Mouse (Mus musculus) frontal cortex, adult 2 months (tissue): ENCODE data around the gene Gm10382. TPM values are rescaled to one million over a fixed set of nuclear protein-coding genes. Genes with fewer than 3 reads are reported as not detected.
"Not testable (repeated sequence)": the region's sequence is repeated elsewhere in the genome, so short reads cannot be mapped to it uniquely, and the experiment has no call there.

Experiments
- DNase-seq, 2 experiments: peaks; one replicate each; pipeline ENCODE4 v3.0.0; 2022; ENCODE audit warnings: low spot score in 1 of 2; ENCODE audit errors: extremely low spot score in 1 of 2
- polyA plus RNA-seq: library from polyadenylated mRNA; depleted of rRNA; stranded (reverse); fragments of >200 nt; gene quantifications from 2 replicates; pipeline ENCODE4 v1.2.3, GENCODE M21; 2012

Gm10382 gene
- polyA plus RNA-seq, 1 experiment = 0.22 TPM

GRCm38 (mm10) chr5:125368156-125368555 is 21.0 kb upstream of the Gm10382 start:
- DNase-seq = no peak

DNA sequence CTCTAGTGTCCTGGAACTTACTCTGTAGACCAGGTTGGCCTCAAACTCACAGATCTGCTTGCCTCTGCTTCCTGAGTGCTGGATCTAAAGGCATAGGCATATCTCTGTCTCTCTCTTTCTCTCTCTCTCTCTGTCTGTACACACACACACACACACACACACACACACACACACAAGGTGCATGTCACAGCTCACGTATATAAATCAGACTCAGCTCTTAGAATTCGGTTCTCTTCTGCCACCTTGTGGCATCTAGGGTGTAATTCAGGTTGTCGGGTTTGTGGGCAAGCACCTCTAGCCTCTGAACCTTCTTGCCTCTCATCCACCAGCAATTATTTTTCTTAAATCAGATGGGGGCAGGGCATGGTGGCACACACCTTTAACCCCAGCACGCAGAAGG is 20.6 kb upstream of the Gm10382 start:
- peak; percentile 63 to 87 for DNase-seq

GRCm38 (mm10) chr5:125370950-125371693 is 18.0 kb upstream of the Gm10382 start:
- DNase-seq = no peak

DNA sequence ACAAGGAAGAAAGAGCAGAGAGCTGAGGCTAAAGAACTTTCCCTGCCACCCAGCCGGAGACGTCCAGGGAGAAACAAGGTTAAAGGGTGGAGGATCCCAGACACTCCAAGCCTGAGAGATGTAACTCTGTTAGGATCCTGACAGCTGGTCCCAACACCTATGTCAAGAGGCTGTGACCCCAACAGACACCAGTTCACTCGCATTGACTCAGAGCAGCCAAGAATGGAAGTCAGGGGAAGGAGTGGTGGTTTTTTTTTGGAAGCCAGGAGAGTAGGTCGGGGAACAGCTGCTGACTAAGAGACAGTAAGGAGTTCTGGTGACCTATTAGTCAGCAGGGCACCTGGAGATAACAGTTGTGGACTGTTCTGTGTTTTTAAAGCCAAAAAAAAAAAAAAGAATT is 17.1 kb upstream of the Gm10382 start:
- DNase-seq = no peak

- DNase-seq = no peak
Measured at GRCm38 (mm10) chr5:125375871-125376270, 13.3 kb upstream of the Gm10382 start.

DNA sequence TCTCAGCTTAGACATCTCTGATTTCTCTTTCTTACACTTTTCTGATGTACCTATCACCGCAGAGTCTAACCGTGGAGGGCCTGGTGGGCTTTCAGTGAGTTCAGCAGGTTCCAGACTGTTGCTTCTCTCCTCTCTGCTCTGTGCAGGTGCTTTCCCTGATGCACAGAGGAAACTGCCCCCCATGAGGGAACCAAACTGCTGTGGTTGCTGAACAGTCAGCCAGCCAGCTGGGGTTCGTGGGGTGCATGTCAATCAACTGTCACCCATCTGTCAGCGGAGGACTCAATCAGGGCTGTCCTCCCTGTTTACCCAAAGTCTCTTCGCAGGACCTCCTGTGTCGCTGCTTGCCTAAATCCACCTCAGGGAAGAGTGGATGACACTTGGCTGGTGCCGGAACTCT is 11.9 kb upstream of the Gm10382 start:
- DNase-seq = no peak

GRCm38 (mm10) chr5:125378919-125379318 is 10.2 kb upstream of the Gm10382 start:
- DNase-seq = no peak

- DNase-seq = no peak
Measured at GRCm38 (mm10) chr5:125381954-125382672, 7.0 kb upstream of the Gm10382 start.

- peak in 1 of 2 experiments; percentile 79 for DNase-seq
Measured at GRCm38 (mm10) chr5:125382673-125383558, 6.2 kb upstream of the Gm10382 start.

- DNase-seq = no peak
Measured at GRCm38 (mm10) chr5:125383637-125384420, 5.3 kb upstream of the Gm10382 start.

DNA sequence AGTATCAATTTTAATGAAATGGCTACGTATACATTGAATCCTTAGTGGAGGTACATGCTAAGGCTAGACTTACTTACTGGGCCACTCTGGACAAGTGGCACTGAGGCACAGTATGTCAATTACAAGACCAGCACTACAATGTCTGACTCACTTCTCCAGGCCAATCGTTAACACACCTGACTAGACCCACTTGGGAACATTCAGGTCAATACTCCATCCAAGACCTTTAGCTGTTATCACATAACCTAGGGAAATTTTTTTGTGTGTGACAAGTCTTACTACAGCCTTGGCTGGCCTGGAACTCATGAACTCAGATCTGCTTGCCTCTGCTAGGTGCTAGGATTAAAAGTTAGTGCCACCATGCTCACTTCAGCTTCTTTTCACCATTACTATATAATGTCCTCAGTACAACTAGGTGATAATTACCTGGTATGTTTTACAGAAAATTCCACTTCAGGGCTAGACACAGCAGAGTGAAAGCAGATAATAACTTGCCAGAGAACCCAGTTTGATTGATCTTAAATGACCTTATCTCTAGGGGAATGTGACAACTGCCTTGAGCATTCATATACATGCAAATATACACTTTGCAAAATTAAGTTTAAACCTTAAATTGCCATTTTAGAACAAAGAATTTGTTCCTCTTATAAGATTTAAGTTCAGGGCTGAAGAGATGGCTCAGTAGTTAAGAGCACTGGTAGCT is 4.5 kb upstream of the Gm10382 start:
- DNase-seq = no peak

- DNase-seq = no peak
Measured at GRCm38 (mm10) chr5:125385215-125385940, 3.7 kb upstream of the Gm10382 start.

DNA sequence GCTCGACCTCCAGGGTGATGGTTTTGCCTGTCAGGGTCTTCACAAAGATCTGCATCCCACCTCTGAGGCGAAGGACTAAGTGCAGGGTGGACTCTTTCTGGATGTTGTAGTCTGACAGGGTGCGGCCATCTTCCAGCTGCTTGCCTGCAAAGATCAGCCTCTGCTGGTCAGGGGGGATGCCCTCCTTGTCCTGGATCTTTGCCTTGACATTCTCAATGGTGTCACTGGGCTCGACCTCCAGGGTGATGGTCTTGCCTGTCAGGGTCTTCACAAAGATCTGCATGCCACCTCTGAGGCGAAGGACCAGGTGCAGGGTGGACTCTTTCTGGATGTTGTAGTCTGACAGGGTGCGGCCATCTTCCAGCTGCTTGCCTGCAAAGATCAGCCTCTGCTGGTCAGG is 1.8 kb upstream of the Gm10382 start:
- DNase-seq = not testable (repeated sequence)

GRCm38 (mm10) chr5:125388358-125389092 is 597 bp upstream of the Gm10382 start:
- no peak for DNase-seq

- peak; percentile 72 to 86 for DNase-seq
Measured at GRCm38 (mm10) chr5:125389579-125390441, 688 bp downstream of the Gm10382 start, which contains the start of gene Ubc. Gene Ubc, minus strand, starts transcription at chr5:125390202.

DNA sequence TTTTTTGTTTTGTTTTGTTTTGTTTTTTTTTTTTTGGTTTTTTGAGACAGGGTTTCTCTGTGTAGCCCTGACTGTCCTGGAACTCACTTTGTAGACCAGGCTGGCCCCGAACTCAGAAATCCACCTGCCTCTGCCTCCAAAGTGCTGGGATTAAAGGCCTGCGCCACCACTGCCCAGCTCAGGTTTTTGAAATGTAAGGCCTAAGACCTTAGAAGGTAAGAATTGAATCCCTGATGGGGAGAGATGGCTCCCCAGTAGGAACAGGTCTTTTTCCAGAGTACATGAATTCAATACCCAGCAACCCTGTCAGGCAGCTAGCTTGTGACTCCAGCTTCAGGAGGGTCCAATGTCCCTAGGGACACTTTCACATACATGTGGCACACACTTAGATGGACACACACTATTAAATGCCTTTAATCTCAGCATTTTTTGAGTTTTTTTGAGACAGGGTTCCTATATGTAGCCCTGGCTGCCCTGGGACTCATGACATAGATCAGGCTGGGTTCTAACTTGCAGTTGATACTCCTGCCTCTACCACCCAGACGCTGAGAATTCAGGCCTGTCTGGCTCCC is 1.9 kb downstream of the Gm10382 start:
- no peak for DNase-seq

- peak; percentile 91 to 94 for DNase-seq
Measured at GRCm38 (mm10) chr5:125391609-125392008, 2.5 kb downstream of the Gm10382 start.
